ENCODE assay signal across 10 mouse cellular contexts in the genomic region with DNA sequence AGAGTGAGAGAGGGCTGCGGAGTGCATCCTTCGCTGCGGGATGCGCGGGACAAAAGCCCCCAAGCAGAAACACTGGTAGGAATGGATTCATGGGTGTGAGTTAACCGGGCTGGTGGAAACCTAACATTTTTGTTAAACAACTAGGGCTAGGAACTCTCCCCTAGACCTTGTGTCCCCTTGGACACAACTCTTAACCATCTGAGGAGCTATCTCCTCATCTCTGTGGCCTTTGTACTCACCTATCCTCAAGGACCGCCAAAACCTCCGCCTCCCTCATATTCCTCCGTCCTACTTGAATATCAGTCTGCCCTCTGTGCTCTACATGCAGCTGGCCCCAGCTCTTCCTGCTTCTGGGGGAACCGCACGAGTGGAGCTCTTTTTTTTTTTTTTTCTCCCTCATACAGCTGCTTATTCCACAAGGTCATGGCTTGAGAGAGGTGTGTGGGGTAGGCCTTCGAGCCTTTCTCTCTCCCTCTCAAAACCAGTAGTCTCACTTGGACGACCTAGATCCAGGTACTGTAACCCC. TPM values are rescaled to one million over a fixed set of nuclear protein-coding genes. Genes with fewer than 3 reads are reported as not detected.
DNase-seq lines count a peak whose midpoint lies in the region; ATAC-seq and TF ChIP-seq lines count a peak whose summit lies in the region.
"Had no signal": no experiment of that assay in that cellular context is flagged by ENCODE, and none has a peak within 500 bp of the region (broad histone marks: within the 10 kb centered on the region; RNA-seq: fewer than 3 reads in every experiment).

No protein-coding gene starts in this region.

- peak overlapping the region; percentile 30 for H3K4me3 ChIP-seq in lung, embryonic 15.5 days
- H3K4me3 ChIP-seq in forebrain, embryonic 15.5 days: peak overlapping the region; percentile 33
- peak overlapping the region; percentile 33 for H3K4me3 ChIP-seq in limb, embryonic 14.5 days (replicated peaks; ENCODE audit: low read length)
- peak overlapping the region; percentile 31 for H3K4me3 ChIP-seq in stomach, embryonic 15.5 days (replicated peaks)

- peak overlapping the region; percentile 65 for H3K4me2 ChIP-seq in lung, embryonic 15.5 days
- H3K4me2 ChIP-seq in forebrain, embryonic 15.5 days (replicated peaks): peak overlapping the region; percentile 53
- H3K4me2 ChIP-seq in limb, embryonic 14.5 days (replicated peaks; ENCODE audit: low read depth, low read length, severe bottlenecking): peak overlapping the region; percentile 79
- H3K4me2 ChIP-seq in stomach, embryonic 15.5 days: peak overlapping the region; percentile 58

- TF ChIP-seq POLR2A in limb, embryonic 14.5 days (IDR thresholded peaks at IDR 0.05; ENCODE audit: borderline replicate concordance, extremely low read depth, insufficient read depth, insufficient read length): no peak

- H3K9ac ChIP-seq in lung, embryonic 15.5 days: 0 out of 2 replicates have a peak overlapping the region, but pooled peaks have one; percentile 33
- H3K9ac ChIP-seq in forebrain, embryonic 15.5 days (replicated peaks): peak overlapping the region; percentile 46
- H3K9ac ChIP-seq in limb, embryonic 14.5 days (ENCODE audit: low read depth, low read length, severe bottlenecking): peak overlapping the region; percentile 66
- H3K9ac ChIP-seq in stomach, embryonic 15.5 days: no peak overlapping the region; the same call in 1 of the 2 replicates

- H3K36me3 ChIP-seq in lung, embryonic 15.5 days: no peaks in the 10 kb centered on the region
- no peaks in the 10 kb centered on the region for H3K36me3 ChIP-seq in forebrain, embryonic 15.5 days
- H3K36me3 ChIP-seq in limb, embryonic 14.5 days (ENCODE audit: control insufficient read depth, insufficient read depth, low read length): no peaks in the 10 kb centered on the region
- H3K36me3 ChIP-seq in stomach, embryonic 15.5 days: no peaks in the 10 kb centered on the region

- no peaks in the 10 kb centered on the region for H3K9me3 ChIP-seq in lung, embryonic 15.5 days
- H3K9me3 ChIP-seq in forebrain, embryonic 15.5 days: no peaks in the 10 kb centered on the region
- H3K9me3 ChIP-seq in limb, embryonic 14.5 days (ENCODE audit: control insufficient read depth, low read length): no peaks in the 10 kb centered on the region
- no peaks in the 10 kb centered on the region for H3K9me3 ChIP-seq in stomach, embryonic 15.5 days

- H3K27ac ChIP-seq in lung, embryonic 15.5 days: no peak overlapping the region
- peak overlapping the region; percentile 62 for H3K27ac ChIP-seq in forebrain, embryonic 15.5 days (replicated peaks)
- no peak overlapping the region for H3K27ac ChIP-seq in limb, embryonic 14.5 days (replicated peaks; ENCODE audit: low read depth, low read length)
- no peak overlapping the region for H3K27ac ChIP-seq in stomach, embryonic 15.5 days

- no peak for DNase-seq in lung, postnatal 25 days (ENCODE audit: low spot score)
- DNase-seq in limb, embryonic 14.5 days (ENCODE audit: low spot score): no peak
- DNase-seq in adrenal gland, postnatal 36 days: no peak
- DNase-seq in cerebellum, adult 11-12 months: no peak
- DNase-seq in cerebellum, adult 9-11 months: no peak
- DNase-seq: cerebellum, adult 11 months; gastrocnemius, postnatal 14 days had no signal

- peaks cover 7% of the 10 kb centered on the region for H3K4me1 ChIP-seq in lung, embryonic 15.5 days
- peaks cover 11% of the 10 kb centered on the region for H3K4me1 ChIP-seq in forebrain, embryonic 15.5 days
- peaks cover 12% of the 10 kb centered on the region; the same call in 1 of the 2 replicates for H3K4me1 ChIP-seq in limb, embryonic 14.5 days (ENCODE audit: control insufficient read depth, insufficient read depth, low read length)
- peaks cover 6% of the 10 kb centered on the region for H3K4me1 ChIP-seq in stomach, embryonic 15.5 days

- 22% methylated on average over 13 of the region's 13 CpGs for WGBS in lung, embryonic 15.5 days
- 22% methylated on average over 13 of the region's 13 CpGs for WGBS in forebrain, embryonic 15.5 days
- 25% methylated on average over 13 of the region's 13 CpGs for WGBS in limb, embryonic 14.5 days
- 19% methylated on average over 13 of the region's 13 CpGs for WGBS in stomach, embryonic 15.5 days

- peaks cover 27% of the 10 kb centered on the region for H3K27me3 ChIP-seq in lung, embryonic 15.5 days
- 0 out of 2 replicates have a peak, but pooled peaks cover 3% of the 10 kb centered on the region for H3K27me3 ChIP-seq in forebrain, embryonic 15.5 days
- H3K27me3 ChIP-seq in limb, embryonic 14.5 days (ENCODE audit: control insufficient read depth, insufficient read depth, low read length): no peaks in the 10 kb centered on the region
- peaks cover 16% of the 10 kb centered on the region; the same call in 1 of the 2 replicates for H3K27me3 ChIP-seq in stomach, embryonic 15.5 days (replicated peaks)

- ATAC-seq in lung, embryonic 15.5 days (ENCODE audit: borderline replicate concordance, extremely low read depth, low FRiP score, low TSS enrichment): no peak
- no peak for ATAC-seq in forebrain, embryonic 15.5 days (replicated peaks)
- ATAC-seq in limb, embryonic 14.5 days (ENCODE audit: low FRiP score, low read depth): peak; percentile 31; the same call in 1 of the 2 replicates
- 0 out of 2 replicates have a peak, but pooled peaks have one; percentile 14 for ATAC-seq in stomach, embryonic 15.5 days (ENCODE audit: insufficient read depth, low FRiP score, low read depth)

RNA-seq across cellular contexts. Expression of a gene that starts 10.8 kb away (rescaled TPM):
- 2.1 and 2.3 TPM in 2 replicates for polyA plus RNA-seq in lung, embryonic 15.5 days (2015; fragmentation: Nextera tagmentation; extraction: Ambion mirVana)
- polyA plus RNA-seq in forebrain, embryonic 15.5 days (2015; fragmentation: Nextera tagmentation; extraction: Ambion mirVana): 4.8 and 5.3 TPM in 2 replicates
- polyA plus RNA-seq in limb, embryonic 14.5 days (2012; rRNA removed): 11.7 and 12.1 TPM in 2 replicates
- 4.8 and 5.4 TPM in 2 replicates for polyA plus RNA-seq in limb, embryonic 14.5 days (2014; fragmentation: Nextera tagmentation; extraction: Ambion mirVana)
- polyA plus RNA-seq in stomach, embryonic 15.5 days (2015; fragmentation: Nextera tagmentation; extraction: Ambion mirVana): 2.3 and 2.5 TPM in 2 replicates
- total RNA-seq in adrenal gland, postnatal 36 days (2021): 10 to 100 TPM; 10.6 to 15.6 TPM

RNA-seq across cellular contexts. Expression of a gene that starts 57.0 kb away (rescaled TPM):
- polyA plus RNA-seq in lung, embryonic 15.5 days (2015; fragmentation: Nextera tagmentation; extraction: Ambion mirVana): 487 and 509 TPM in 2 replicates
- 449 and 456 TPM in 2 replicates for polyA plus RNA-seq in forebrain, embryonic 15.5 days (2015; fragmentation: Nextera tagmentation; extraction: Ambion mirVana)
- 235 and 263 TPM in 2 replicates for polyA plus RNA-seq in limb, embryonic 14.5 days (2012; rRNA removed)
- 471 and 500 TPM in 2 replicates for polyA plus RNA-seq in limb, embryonic 14.5 days (2014; fragmentation: Nextera tagmentation; extraction: Ambion mirVana)
- polyA plus RNA-seq in stomach, embryonic 15.5 days (2015; fragmentation: Nextera tagmentation; extraction: Ambion mirVana): 475 and 493 TPM in 2 replicates
- 100 to 1,000 TPM; 154 to 155 TPM for total RNA-seq in adrenal gland, postnatal 36 days (2021)

Comparison
In these comparisons a context has a peak if more than half of its experiments do, and no peak if none do; other contexts are left out.
1. ATAC-seq: peak in limb, embryonic 14.5 days (single experiment) and stomach, embryonic 15.5 days (single experiment); none in lung, embryonic 15.5 days (single experiment) and forebrain, embryonic 15.5 days (single experiment).
2. Peak in every context shown above with its lines, with median percentiles within 50 percentile points of each other: H3K4me2 ChIP-seq and H3K4me3 ChIP-seq.